Mouse (Mus musculus) limb, embryonic 10.5 days (tissue): ENCODE data around the gene 4930578G10Rik. TPM values are rescaled to one million over a fixed set of nuclear protein-coding genes. Genes with fewer than 3 reads are reported as not detected.

Experiments used
- DNase-seq: peaks from one replicate; pipeline ENCODE4 v3.0.0-alpha.2; 2017; ENCODE audit warnings: low spot score
- H3K27ac ChIP-seq: fragments of 300-500 bp; sonication (generic); 2 replicates; pipeline ENCODE4 v1.5.1; 2016; ENCODE audit warnings: mild to moderate bottlenecking
- H3K27me3 ChIP-seq: fragments of 300-500 bp; sonication (generic); 2 replicates; pipeline ENCODE4 v1.6.1; 2016; ENCODE audit warnings: low read depth, mild to moderate bottlenecking; ENCODE audit not compliant: poor library complexity, severe bottlenecking
- H3K36me3 ChIP-seq: fragments of 300-500 bp; sonication (generic); 2 replicates; pipeline ENCODE4 v1.6.1; 2016; ENCODE audit warnings: mild to moderate bottlenecking, moderate library complexity
- H3K4me1 ChIP-seq: fragments of 300-500 bp; sonication (generic); 2 replicates; pipeline ENCODE4 v1.6.1; 2016
- H3K4me3 ChIP-seq: fragments of 300-500 bp; sonication (generic); 2 replicates; pipeline ENCODE4 v1.5.1; 2016; ENCODE audit warnings: mild to moderate bottlenecking, moderate library complexity
- H3K9me3 ChIP-seq: fragments of 300-500 bp; sonication (generic); replicated peaks from 2 replicates; pipeline ENCODE4 v1.6.1; 2016; ENCODE audit warnings: mild to moderate bottlenecking
- whole genome bisulfite sequencing: fragments of 180-500 bp; shearing (Covaris S2); methylation state at CpG from one replicate; pipeline ENCODE4 v1.1.7; 2016; 5-methylcytosine and 5-hydroxymethylcytosine counted together
- polyA plus RNA-seq: library from polyadenylated mRNA; unstranded; fragments of >200 nt; fragmentation: Nextera tagmentation; extraction: Ambion mirVana; gene quantifications from 2 replicates; pipeline ENCODE4 v1.2.1, GENCODE M21; 2016

The 4930578G10Rik gene
- polyA plus RNA-seq, 1 experiment from 2014 or later = not detected

DNA sequence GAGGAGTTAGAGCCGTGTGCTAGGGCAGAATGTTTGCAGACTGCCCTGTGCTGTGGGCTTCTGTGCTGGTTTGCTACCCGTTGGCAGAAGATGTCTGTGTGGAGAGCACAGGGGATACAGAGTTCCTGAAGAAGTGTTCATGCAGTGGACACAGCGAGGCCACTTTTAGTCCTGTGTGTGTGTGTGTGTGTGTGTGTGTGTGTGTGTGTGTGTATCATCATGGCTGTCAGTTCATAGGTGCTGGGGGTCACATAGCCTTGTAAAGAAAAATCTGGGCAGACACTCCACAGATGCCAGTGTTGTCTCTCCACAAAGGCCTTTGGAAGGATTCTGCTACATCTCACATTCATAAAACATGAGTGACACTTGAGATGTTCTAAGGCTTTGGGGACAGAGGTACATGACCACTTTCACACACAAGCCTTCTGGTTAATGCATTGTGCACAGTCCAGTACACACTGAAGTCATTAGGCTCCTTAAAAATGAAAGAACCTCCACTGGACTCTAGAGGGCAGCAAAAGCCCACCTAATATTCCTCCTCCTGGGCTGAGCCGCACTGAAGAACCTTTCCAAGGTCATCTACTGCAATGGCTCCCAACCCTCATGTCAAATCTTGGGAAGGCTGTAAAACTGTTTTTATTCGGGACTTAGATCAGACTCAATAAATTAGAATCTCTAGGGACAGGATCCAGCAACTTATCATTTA lies 141.4 kb downstream of the 4930578G10Rik start:
- H3K4me3 ChIP-seq = no peak overlapping the region
- no peaks in the 10 kb centered on the region for H3K36me3 ChIP-seq
- H3K4me1 ChIP-seq = no peaks in the 10 kb centered on the region
- 43% methylated on average over 5 of the region's 5 CpGs for WGBS
- no peaks in the 10 kb centered on the region for H3K27me3 ChIP-seq
- H3K9me3 ChIP-seq = no peaks in the 10 kb centered on the region
- DNase-seq = peak; percentile 65
- no peak overlapping the region for H3K27ac ChIP-seq

DNA sequence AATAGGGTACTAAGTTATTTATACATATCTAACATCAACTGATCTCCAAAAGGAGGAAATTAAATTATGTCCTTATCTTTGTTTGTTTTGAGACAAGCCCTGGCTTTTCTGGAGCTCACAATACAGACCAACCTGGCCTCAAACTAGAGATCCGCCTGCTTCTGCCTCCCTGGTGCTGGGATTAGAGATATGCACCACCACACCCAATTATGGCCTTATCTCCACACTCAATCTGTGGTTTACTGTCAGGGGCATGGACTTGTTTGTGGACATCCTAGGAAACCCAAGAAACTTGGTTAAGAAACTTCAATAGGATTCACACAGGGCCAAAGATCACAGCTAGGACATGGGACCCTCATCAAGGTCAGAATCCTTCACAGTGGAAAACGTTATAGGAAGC lies 142.3 kb downstream of the 4930578G10Rik start:
- WGBS = 82% methylated on average over 2 of the region's 2 CpGs

DNA sequence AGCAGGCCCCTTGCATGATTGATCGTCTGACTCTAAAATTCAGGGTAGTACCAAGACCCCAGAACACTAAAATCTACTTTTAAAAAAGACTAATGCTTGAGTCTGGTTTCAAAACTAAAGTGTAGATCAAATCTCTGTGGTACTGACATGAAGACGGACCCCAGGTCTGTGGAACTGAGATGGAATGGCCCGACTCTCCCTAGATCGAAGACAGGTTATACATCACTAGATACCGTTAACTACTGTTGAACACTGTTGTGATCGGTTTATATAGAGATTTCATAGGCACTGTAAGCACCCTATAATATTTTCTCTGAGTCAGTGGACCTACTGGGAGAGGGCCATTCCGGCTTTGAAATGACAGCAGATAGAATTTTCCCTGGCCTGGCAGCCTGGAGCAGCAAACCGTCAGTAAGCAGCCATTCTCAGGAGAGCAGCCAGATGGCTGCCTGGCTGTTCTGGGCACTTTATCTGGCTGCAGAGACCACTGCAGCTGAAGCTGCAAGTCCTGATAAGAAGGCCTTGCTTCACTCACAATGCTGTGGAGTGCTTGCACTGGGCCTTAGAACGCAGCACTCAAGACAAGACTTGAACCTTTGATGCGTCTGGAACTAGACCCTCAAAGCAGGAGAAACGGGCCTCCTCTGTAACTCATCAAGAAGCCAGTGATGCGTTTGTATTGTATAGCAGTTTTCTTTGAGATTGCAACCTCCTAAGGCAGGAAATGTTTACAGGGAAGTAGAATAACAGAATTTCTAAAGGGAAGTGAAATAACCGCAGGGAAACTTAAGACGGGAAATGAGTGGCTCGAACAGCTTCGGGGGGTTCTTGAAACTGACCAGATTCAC lies 144.7 kb downstream of the 4930578G10Rik start:
- Histone ChIP-seq H3K9me3 (no peaks in the 10 kb centered on the region), H3K4me3 (no peak overlapping the region), H3K36me3 (no peaks in the 10 kb centered on the region), H3K27me3 (no peaks in the 10 kb centered on the region), H3K4me1 (no peaks in the 10 kb centered on the region), H3K27ac (no peak overlapping the region)
- no peak for DNase-seq
- WGBS = 84% methylated on average over 16 of the region's 16 CpGs

More for the DNA sequence above, 142.3 kb downstream of the 4930578G10Rik start:
- Histone ChIP-seq H3K4me3 (no peak overlapping the region), H3K4me1 (no peaks in the 10 kb centered on the region), H3K27me3 (no peaks in the 10 kb centered on the region), H3K27ac (no peak overlapping the region), H3K36me3 (no peaks in the 10 kb centered on the region), H3K9me3 (no peaks in the 10 kb centered on the region)
- DNase-seq = no peak

DNA sequence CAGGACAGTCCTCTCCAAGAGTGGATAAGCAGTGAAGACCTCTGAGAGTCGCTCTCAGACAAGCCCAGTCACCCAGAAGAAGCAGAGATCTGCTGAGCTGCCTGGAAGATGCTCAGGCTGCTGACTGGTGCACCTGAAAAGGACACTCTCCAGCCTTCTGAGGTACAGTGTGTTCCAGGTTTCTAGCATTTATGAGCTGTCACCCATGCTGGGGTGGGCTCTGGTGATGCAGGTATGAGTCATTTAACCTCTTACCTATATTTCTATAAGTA lies 145.3 kb downstream of the 4930578G10Rik start:
- WGBS = 42% methylated on average over 1 of the region's 1 CpGs
- Histone ChIP-seq H3K27me3 (no peaks in the 10 kb centered on the region), H3K4me1 (no peaks in the 10 kb centered on the region), H3K27ac (no peak overlapping the region), H3K4me3 (no peak overlapping the region), H3K36me3 (no peaks in the 10 kb centered on the region), H3K9me3 (no peaks in the 10 kb centered on the region)
- DNase-seq = no peak

DNA sequence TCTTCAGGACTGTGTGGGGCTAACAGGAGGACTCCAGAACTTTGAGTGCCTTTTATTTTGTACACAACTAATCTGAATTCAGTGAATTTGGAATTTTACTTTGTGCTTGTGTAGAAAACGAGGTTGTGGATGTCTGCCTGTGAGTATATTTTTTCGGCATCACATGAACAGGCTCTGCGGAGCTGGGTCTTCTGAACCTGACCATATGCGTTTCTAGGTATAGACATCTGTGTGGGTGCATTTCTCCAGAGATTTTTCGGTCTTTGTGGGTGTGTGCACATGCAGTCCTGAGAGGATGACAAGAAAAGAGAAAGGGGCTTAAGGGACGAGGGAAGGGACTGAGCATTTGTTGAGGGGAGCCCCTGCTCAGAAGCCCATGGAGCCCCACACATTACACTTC lies 151.6 kb downstream of the 4930578G10Rik start:
- WGBS = 95% methylated on average over 6 of the region's 6 CpGs
- Histone ChIP-seq H3K4me3 (no peak overlapping the region), H3K27me3 (no peaks in the 10 kb centered on the region), H3K9me3 (no peaks in the 10 kb centered on the region), H3K4me1 (no peaks in the 10 kb centered on the region), H3K36me3 (no peaks in the 10 kb centered on the region), H3K27ac (no peak overlapping the region)
- DNase-seq = no peak

DNA sequence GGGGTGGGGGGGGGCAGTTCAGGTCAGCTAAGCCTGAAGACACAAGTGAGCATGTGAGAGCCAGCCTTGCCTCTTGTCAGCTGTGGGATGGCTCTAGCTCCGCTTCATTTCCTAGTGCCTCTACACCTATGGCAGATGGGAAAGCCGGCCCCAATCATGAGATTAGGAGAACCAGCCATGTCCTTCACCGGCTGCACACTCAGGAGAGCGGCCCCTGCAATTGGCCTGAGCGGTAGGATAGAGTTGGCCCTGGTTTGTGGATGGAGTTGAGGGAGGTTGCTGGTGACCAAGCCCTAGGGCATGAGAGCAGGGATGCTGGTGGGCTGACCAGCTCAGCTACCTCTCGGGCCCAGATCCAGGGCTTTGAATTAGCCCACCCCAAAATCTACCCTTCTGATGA lies 153.5 kb downstream of the 4930578G10Rik start:
- H3K27ac ChIP-seq = no peak overlapping the region
- no peaks in the 10 kb centered on the region for H3K27me3 ChIP-seq
- H3K4me1 ChIP-seq = no peaks in the 10 kb centered on the region
- no peaks in the 10 kb centered on the region for H3K36me3 ChIP-seq
- no peak for DNase-seq
- WGBS = 90% methylated on average over 6 of the region's 6 CpGs
- no peak overlapping the region for H3K4me3 ChIP-seq
- no peaks in the 10 kb centered on the region for H3K9me3 ChIP-seq

DNA sequence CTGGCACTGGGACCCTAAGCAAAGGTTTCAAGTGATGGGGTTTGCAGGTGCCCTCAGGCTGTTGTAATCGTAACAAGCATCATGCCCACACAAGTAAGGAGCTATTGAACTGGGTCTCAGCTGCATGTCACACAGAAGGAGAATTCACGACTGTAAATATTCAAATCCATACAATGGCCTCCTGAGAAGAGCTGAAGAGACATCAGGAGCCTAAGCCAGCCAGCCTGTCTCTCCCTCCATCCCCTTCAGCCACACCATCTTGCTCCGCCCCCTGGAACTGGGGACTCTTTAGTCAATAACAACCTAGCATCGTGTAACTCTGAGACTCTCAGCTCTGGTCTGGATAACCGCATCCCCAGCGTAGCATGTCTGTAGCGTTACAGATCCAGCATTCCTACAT lies 155.8 kb downstream of the 4930578G10Rik start:
- no peaks in the 10 kb centered on the region for H3K9me3 ChIP-seq
- no peaks in the 10 kb centered on the region for H3K4me1 ChIP-seq
- no peaks in the 10 kb centered on the region for H3K27me3 ChIP-seq
- DNase-seq = no peak
- 69% methylated on average over 7 of the region's 7 CpGs for WGBS
- H3K36me3 ChIP-seq = no peaks in the 10 kb centered on the region
- H3K27ac ChIP-seq = no peak overlapping the region
- H3K4me3 ChIP-seq = no peak overlapping the region

DNA sequence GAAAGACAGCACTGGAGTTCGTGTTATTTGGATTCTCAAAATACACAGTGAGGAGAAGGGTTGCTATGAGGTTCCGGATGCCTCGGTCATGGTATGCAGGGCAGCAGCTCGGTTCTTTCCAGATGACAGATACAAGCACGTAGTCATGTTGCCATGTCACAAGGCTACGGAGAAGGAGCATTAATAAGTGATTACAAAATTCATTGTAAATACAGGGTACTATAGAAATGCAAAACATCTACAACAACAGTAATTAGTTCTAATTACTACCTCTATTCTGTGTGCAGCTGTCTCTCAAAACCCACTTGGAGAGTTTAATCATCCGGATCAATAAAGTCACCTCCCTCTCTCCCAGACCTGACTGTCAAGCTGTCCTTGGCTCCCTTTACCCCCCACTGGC lies 159.8 kb downstream of the 4930578G10Rik start:
- H3K36me3 ChIP-seq = no peaks in the 10 kb centered on the region
- no peak for DNase-seq
- H3K4me1 ChIP-seq = 0 out of 2 replicates have a peak, but pooled peaks cover 3% of the 10 kb centered on the region
- no peaks in the 10 kb centered on the region for H3K27me3 ChIP-seq
- no peak overlapping the region for H3K4me3 ChIP-seq
- H3K27ac ChIP-seq = no peak overlapping the region
- whole genome bisulfite sequencing = 86% methylated on average over 7 of the region's 7 CpGs
- H3K9me3 ChIP-seq = no peaks in the 10 kb centered on the region

Other genes with a start within 250 kb of the 4930578G10Rik start
- not detected in 2 replicates for gene Fam205a2, start 207.4 kb upstream of the 4930578G10Rik start, polyA plus RNA-seq
- gene Gm10591, start 123.3 kb upstream of the 4930578G10Rik start, polyA plus RNA-seq = not detected in 2 replicates
- not detected in 2 replicates for gene Gm2564, start 105.8 kb upstream of the 4930578G10Rik start, polyA plus RNA-seq
- gene Ccl27b, start 80.3 kb upstream of the 4930578G10Rik start, polyA plus RNA-seq = not detected in 2 replicates
- not detected in 2 replicates for gene Il11ra2, start 73.7 kb upstream of the 4930578G10Rik start, polyA plus RNA-seq
- not detected in 2 replicates for gene Ccl19, start 21.0 kb downstream of the 4930578G10Rik start, polyA plus RNA-seq
- gene Ccl21a, start 38.4 kb downstream of the 4930578G10Rik start, polyA plus RNA-seq = not detected in 2 replicates
- gene Fam205a1, start 118.3 kb downstream of the 4930578G10Rik start, polyA plus RNA-seq = not detected in 2 replicates
- 0.06 TPM in 1 of 2 replicates, not detected in the other for gene Gm12394, start 121.2 kb downstream of the 4930578G10Rik start, polyA plus RNA-seq
- 0.10 TPM in 1 of 2 replicates, not detected in the other for gene Fam205c, start 138.7 kb downstream of the 4930578G10Rik start, polyA plus RNA-seq
- 0.16 TPM in 1 of 2 replicates, not detected in the other for gene Phf24, start 181.1 kb downstream of the 4930578G10Rik start, polyA plus RNA-seq
- 7.0 and 8.8 TPM in 2 replicates for gene Dnajb5, start 214.3 kb downstream of the 4930578G10Rik start, polyA plus RNA-seq
- 0.51 and 0.87 TPM in 2 replicates for gene 1700022I11Rik, start 234.1 kb downstream of the 4930578G10Rik start, polyA plus RNA-seq